Mouse (Mus musculus) lung, embryonic 14.5 days (tissue): Measurements from ENCODE around the gene Wipf2. TPM values are rescaled to one million over a fixed set of nuclear protein-coding genes. Genes with fewer than 3 reads are reported as not detected.

Experiments used
- ATAC-seq: fragments of 200-750 bp; cut with Nextera tagmentation; 2 replicates; pipeline ENCODE4 v1.8.0; 2017; ENCODE audit warnings: mild to moderate bottlenecking, moderate TSS enrichment, moderate library complexity; ENCODE audit not compliant: insufficient read depth
- DNase-seq: peaks from one replicate; pipeline ENCODE4 v3.0.0-alpha.2; 2015
- H3K27ac ChIP-seq: fragments of 300-500 bp; sonication (generic); 2 replicates; pipeline ENCODE4 v1.5.1; 2014; ENCODE audit warnings: low read depth, mild to moderate bottlenecking, moderate library complexity
- H3K27me3 ChIP-seq: fragments of 300-500 bp; sonication (generic); 2 replicates; pipeline ENCODE4 v1.6.1; 2014; ENCODE audit warnings: low read length, control low read depth; ENCODE audit not compliant: insufficient read depth
- H3K36me3 ChIP-seq: fragments of 300-500 bp; sonication (generic); 2 replicates; pipeline ENCODE4 v1.6.1; 2014; ENCODE audit warnings: control low read depth; ENCODE audit not compliant: insufficient read depth
- H3K4me1 ChIP-seq: fragments of 300-500 bp; sonication (generic); 2 replicates; pipeline ENCODE4 v1.6.1; 2014; ENCODE audit warnings: antibody characterized with exemption, control low read depth; ENCODE audit not compliant: insufficient read depth
- H3K4me2 ChIP-seq: fragments of 300-500 bp; sonication (generic); 2 replicates; pipeline ENCODE4 v1.6.1; 2014; ENCODE audit warnings: mild to moderate bottlenecking
- H3K4me3 ChIP-seq: fragments of 300-500 bp; sonication (generic); 2 replicates; pipeline ENCODE4 v1.5.1; 2014; ENCODE audit warnings: low read depth, low read length
- H3K9ac ChIP-seq: fragments of 300-500 bp; sonication (generic); 2 replicates; pipeline ENCODE4 v1.6.1; 2014
- H3K9me3 ChIP-seq: fragments of 300-500 bp; sonication (generic); 2 replicates; pipeline ENCODE4 v1.6.1; 2016; ENCODE audit warnings: low read depth, low read length, control low read depth
- CTCF ChIP-seq: IDR thresholded peaks from 2 replicates; pipeline ENCODE4 v1.5.1; 2016; ENCODE audit warnings: antibody characterized with exemption, low read depth
- WGBS: fragments of 180-500 bp; shearing (Covaris S2); extraction: QIAGEN DNeasy Blood & Tissue Kit; methylation state at CpG from one replicate; pipeline ENCODE4 v1.1.7; 2014; 5-methylcytosine and 5-hydroxymethylcytosine counted together
- polyA plus RNA-seq: library from polyadenylated mRNA; unstranded; fragments of >200 nt; fragmentation: Nextera tagmentation; extraction: Ambion mirVana; gene quantifications from 2 replicates; pipeline ENCODE4 v1.2.1, GENCODE M21; 2014

Wipf2 gene
- polyA plus RNA-seq, 1 experiment from 2014 or later = 4.7 TPM

- Histone ChIP-seq H3K27me3 (no peaks in the 10 kb centered on the region), H3K4me3 (peak overlapping the region; percentile 76), H3K9ac (peak overlapping the region; percentile 83), H3K27ac (peak overlapping the region; percentile 99), H3K4me1 (peaks cover 71% of the 10 kb centered on the region), H3K4me2 (peak overlapping the region; percentile 94), H3K9me3 (no peaks in the 10 kb centered on the region), H3K36me3 (no peaks in the 10 kb centered on the region; the same call in 1 of the 2 replicates)
- DNase-seq (no peak), ATAC-seq (no peak)
- no peak for TF ChIP-seq CTCF
- 22% methylated on average over 15 of the region's 15 CpGs for WGBS
These were observed 75.9 kb downstream of the Wipf2 start for GRCm38 (mm10) chr11:98939084-98939952.

GRCm38 (mm10) chr11:98939953-98940641 lies 76.7 kb downstream of the Wipf2 start:
- WGBS = 29% methylated on average over 11 of the region's 11 CpGs
- Histone ChIP-seq H3K9me3 (no peaks in the 10 kb centered on the region), H3K36me3 (no peaks in the 10 kb centered on the region; the same call in 1 of the 2 replicates), H3K4me2 (peak overlapping the region; percentile 94), H3K27me3 (no peaks in the 10 kb centered on the region), H3K9ac (peak overlapping the region; percentile 44), H3K27ac (peak overlapping the region; percentile 99), H3K4me3 (peak overlapping the region; percentile 76), H3K4me1 (peaks cover 79% of the 10 kb centered on the region)
- ATAC-seq = no peak
- DNase-seq = peak; percentile 42
- TF ChIP-seq CTCF = no peak

DNA sequence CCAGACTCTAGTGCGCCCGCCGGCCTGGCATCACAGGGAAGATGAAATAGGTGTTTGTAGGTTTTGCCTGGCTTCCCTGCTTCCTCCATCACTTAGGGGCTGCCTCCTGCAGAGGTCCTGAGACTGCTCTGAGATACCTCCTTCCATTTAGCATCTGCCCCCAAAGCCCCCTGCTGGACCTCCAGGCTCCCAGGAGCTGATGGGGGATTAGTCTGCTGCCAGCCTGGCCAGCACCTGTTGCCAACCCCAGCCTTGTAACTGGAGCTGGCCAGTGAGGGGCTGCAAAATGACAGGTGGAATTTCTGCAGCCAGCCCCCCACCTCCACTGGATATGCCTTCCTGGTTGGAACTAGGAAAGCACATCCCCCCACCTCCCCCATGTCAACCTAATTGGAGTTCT lies 77.3 kb downstream of the Wipf2 start:
- ATAC-seq = no peak
- Histone ChIP-seq H3K9ac (peak overlapping the region; percentile 44), H3K4me2 (peak overlapping the region; percentile 94), H3K36me3 (no peaks in the 10 kb centered on the region; the same call in 1 of the 2 replicates), H3K4me3 (peak overlapping the region; percentile 76), H3K9me3 (no peaks in the 10 kb centered on the region), H3K4me1 (peaks cover 82% of the 10 kb centered on the region), H3K27ac (peak overlapping the region; percentile 99), H3K27me3 (no peaks in the 10 kb centered on the region)
- WGBS = 14% methylated on average over 3 of the region's 3 CpGs
- no peak for TF ChIP-seq CTCF
- DNase-seq = no peak

DNA sequence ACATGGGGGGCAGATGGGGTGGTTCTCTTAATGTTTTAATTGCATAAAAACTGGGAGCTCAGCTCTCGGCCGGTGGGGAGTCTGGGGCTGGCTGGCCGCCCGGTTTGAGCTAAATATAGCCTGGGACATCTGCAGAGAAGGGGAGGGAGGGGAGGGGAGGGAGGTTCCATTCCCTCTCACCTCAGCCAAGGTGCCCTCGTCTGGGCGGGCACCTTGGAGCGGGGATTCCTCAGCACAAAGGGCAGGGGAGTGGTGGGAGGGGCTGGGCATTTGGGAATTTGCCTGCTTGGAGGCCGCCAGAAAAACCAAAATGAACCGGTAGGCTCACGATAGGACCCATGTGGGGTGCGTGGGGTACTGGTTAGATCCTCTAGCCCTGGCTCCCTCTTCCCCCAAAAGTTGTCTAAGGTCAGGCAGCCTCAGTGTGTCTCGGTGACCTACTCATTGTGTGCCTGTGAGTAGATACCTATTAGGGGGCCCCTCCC lies 77.9 kb downstream of the Wipf2 start:
- no peak for TF ChIP-seq CTCF
- WGBS = 2% methylated on average over 12 of the region's 12 CpGs
- H3K36me3 ChIP-seq = no peaks in the 10 kb centered on the region; the same call in 1 of the 2 replicates
- ATAC-seq = no peak; the same call in 1 of the 2 replicates
- no peaks in the 10 kb centered on the region for H3K9me3 ChIP-seq
- H3K27ac ChIP-seq = peak overlapping the region; percentile 99
- H3K9ac ChIP-seq = peak overlapping the region; percentile 51
- DNase-seq = peak; percentile 81
- peak overlapping the region; percentile 94 for H3K4me2 ChIP-seq
- no peaks in the 10 kb centered on the region for H3K27me3 ChIP-seq
- peak overlapping the region; percentile 76 for H3K4me3 ChIP-seq
- peaks cover 81% of the 10 kb centered on the region for H3K4me1 ChIP-seq

DNA sequence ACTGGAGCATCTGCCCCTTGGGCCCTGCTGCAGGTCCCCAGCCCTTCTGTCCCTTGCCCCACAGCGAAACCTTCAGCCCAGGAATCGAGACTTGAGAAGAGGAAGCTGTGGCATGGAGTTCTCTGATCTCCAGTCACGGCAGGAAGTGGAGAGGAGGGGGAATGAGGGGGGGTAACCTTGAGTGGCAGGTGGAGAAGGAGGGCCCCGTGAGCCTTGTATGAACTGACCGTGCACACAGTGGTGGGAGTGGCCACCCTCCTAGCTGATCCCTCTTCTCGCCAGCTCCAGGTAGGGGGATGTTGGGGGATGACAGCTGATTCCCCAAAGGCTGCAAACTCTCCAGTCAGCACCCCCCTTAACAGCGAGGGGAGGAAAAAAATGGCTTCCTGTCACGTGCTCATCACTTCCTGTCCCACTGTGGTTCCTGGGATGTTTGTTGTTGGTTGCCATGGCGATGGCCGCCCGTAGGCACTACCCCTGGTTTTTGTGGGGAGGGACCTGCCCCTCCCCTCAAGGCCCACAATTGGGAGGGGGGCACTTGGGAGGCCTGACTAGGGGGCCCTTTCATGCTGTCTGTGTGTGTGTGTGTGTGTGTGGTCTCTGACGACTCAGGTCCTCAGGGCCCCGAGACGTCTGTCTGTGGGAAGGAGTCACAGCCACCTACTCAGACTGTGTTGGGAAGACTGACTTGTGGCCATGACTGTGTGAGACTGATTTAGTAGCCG lies 78.5 kb downstream of the Wipf2 start:
- DNase-seq = peak; percentile 90
- 3% methylated on average over 15 of the region's 15 CpGs for WGBS
- Histone ChIP-seq H3K27me3 (no peaks in the 10 kb centered on the region), H3K27ac (peak overlapping the region; percentile 99), H3K9ac (peak overlapping the region; percentile 51), H3K4me1 (peaks cover 77% of the 10 kb centered on the region), H3K4me3 (peak overlapping the region; percentile 76), H3K9me3 (no peaks in the 10 kb centered on the region), H3K36me3 (no peaks in the 10 kb centered on the region; the same call in 1 of the 2 replicates), H3K4me2 (peak overlapping the region; percentile 94)
- ATAC-seq = peak; percentile 13
- no peak for TF ChIP-seq CTCF

GRCm38 (mm10) chr11:98942555-98942922 lies 79.1 kb downstream of the Wipf2 start:
- peak overlapping the region; percentile 99 for H3K27ac ChIP-seq
- H3K9ac ChIP-seq = peak overlapping the region; percentile 20; the same call in 1 of the 2 replicates
- peaks cover 77% of the 10 kb centered on the region for H3K4me1 ChIP-seq
- no peaks in the 10 kb centered on the region for H3K27me3 ChIP-seq
- WGBS = 30% methylated on average over 3 of the region's 3 CpGs
- H3K36me3 ChIP-seq = no peaks in the 10 kb centered on the region; the same call in 1 of the 2 replicates
- no peak for DNase-seq
- TF ChIP-seq CTCF = no peak
- peak overlapping the region; percentile 94 for H3K4me2 ChIP-seq
- H3K4me3 ChIP-seq = peak overlapping the region; percentile 76
- no peaks in the 10 kb centered on the region for H3K9me3 ChIP-seq
- ATAC-seq = peak; percentile 3; the same call in 1 of the 2 replicates
